Mouse (Mus musculus) E14TG2a.4 (cell line): ENCODE data around the gene Ltbr.

Experiments
- CTCF ChIP-seq: conservative IDR thresholded peaks from 2 replicates; pipeline ENCODE4 v1.5.1; 2014; ENCODE audit warnings: low read length
- NANOG ChIP-seq: IDR thresholded peaks from 2 replicates; pipeline ENCODE4 v1.6.1; 2014; ENCODE audit warnings: borderline replicate concordance, low read length, mixed read lengths
- POU5F1 ChIP-seq: IDR thresholded peaks from 2 replicates; pipeline ENCODE4 v1.6.1; 2014; ENCODE audit warnings: low read length, borderline replicate concordance

DNA sequence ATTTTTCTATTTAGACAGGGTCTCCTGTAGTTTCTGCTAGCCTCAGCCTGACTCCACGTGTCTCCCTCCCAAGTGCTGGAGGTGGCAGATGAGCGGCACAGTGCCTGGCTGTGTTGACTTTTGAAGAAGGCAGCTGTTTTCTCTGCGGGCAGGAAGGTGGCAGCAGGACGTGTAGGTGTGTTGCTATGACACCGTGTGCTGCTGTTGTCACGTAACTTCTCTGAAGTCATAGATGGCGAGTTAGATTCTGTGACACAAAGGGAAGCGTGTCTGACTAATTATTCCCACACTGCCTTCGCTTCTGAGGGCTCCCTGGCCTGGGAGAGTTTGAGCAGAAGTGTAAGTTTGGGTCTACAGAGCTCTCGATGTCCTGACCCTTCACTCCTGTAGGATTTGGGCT, 48.4 kb downstream of the Ltbr start:
- TF ChIP-seq CTCF (no peak), POU5F1 (no peak), NANOG (no peak)
